Mouse (Mus musculus) embryo, embryonic 9.5 days (tissue): ENCODE results near the gene Lrit3.

ENCODE experiments used
- DNase-seq: peaks from one replicate; pipeline ENCODE4 v3.0.0-alpha.2; 2017; ENCODE audit errors: extremely low spot score

The Lrit3 gene

DNA sequence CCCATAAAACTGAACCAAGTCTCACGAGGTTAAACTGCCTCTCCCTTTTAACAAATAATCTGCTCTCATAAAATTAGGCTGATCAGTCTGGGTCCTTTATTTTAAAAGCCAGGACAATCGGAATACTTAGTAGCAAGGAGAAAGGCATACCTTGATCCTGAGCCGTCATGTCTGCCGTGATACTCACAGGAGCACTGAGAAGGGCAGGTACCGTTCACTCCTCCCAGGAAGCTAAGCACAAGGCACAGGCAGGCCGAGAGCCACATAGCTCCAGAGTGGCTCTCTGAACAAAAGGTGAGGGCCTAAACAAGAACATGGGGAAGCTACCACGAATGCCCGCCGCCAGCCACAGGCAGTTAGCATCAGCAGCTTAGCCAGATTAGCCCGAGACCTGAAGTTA lies at the start of gene Lrit3:
TSS of gene Lrit3 (minus strand) at position 266 of the 400 bp plus-strand sequence.
- no peak for DNase-seq

- no peak for DNase-seq
Measured at GRCm38 (mm10) chr3:129846846-129847245, 43.0 kb upstream of the Lrit3 start.

GRCm38 (mm10) chr3:129845868-129846267 lies 42.0 kb upstream of the Lrit3 start:
- DNase-seq, result no peak

DNA sequence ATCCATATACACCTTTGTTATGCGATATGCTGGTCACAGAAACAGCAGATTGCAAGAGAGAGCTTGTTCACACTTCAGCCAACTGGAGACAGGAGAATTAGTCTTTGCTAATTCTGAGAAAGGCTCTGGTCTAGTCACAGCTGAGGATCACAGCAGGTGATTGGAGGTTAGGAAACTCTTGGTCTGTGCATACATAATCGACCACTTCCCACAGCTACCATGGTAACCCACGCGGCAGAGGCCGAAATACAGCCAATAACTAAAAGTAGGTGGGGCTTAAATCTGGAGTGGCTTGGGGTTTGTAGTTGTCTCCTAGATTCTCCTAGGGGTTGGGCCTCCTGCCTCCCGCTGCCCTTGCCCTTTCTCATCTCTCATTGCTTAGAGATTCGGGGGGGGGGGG lies 34.2 kb upstream of the Lrit3 start:
- no peak for DNase-seq

GRCm38 (mm10) chr3:129836965-129837364 lies 33.1 kb upstream of the Lrit3 start:
- no peak for DNase-seq

DNA sequence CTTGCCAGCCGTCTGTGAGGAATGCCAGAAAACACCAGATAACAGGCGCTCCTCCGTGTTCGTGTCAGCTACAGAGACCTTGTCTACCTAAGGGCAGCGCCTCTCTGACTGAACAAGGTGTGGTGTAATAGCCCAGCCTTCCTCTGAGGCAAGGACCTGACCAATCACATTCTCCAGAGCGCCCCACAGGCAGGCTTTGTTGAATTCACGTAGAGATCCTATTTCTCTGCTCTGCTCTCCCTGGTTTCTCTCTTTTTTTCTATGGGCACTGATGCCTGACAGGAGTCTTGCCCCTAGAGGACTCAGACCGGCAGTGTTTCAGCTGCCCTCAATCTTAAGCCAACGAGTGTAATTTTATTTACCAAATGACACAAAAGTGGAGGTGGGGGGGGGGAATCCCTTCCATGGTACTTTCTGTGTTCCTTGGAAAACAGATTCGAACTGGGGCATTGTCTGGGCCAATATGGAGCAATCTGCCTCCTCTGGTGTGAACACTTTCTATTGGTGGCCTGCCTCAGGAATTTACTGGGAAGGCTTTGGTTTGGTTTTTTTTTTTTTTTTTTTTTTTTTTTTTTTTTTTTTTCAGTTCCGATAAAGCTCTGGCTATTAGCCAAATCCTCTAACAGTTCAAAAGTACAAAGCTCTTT lies 32.3 kb upstream of the Lrit3 start:
- peak; percentile 16 for DNase-seq

DNA sequence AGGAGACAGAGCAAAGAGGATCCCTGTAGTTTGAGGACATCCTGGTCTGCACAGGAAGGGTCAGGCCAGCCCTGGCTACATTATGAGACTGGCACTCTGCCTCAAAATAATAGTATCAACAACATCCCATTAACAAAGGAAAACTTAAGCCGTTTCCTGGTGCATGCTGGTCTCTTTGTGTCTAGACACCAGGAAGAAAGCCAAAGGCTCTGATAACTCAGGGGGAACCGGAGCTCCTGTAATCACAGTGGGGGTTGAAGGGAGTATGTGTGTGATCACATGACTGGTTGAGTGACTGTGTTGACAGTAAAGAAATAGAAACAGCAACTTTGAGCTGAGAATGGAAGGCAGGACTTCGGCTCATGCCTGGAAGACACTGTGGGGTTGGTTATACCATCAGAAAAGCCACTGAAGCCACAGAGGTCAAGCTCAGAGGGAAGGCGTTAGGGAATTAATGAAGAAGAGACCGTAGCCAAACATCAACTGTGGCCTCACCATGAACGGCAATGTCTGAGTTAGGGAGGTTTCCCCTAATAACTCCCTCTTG lies 31.6 kb upstream of the Lrit3 start, which contains the start of gene Cfi:
TSS of gene Cfi (plus strand) at position 497 of the 547 bp plus-strand sequence.
- no peak for DNase-seq

DNA sequence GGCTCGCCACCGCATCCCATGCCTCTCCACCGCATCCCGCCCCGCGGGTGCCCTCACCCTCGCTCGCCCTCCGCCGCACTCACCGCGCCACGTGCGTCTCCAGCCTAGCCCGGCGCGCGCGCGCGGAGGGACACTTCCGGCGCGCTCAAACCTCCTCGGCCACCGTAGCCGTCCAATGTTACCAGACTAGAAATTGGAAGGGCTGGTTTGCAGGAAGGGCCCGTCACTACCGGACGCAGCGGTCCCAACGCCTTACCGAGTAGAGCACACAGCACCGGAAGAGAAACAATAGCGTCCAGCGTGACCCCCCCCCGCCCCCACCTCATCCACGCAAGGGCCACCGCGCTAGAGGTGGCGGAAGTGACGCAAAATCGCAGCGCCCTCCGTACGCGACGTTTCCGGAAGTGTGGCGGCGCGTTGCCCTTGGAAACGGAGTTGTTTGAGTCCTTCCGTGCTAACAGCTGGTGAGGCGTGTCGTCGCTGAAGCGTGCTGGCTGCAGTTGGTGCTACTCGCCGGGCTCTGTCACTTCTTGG lies 27.3 kb upstream of the Lrit3 start, which contains the start of gene Gar1:
TSS of gene Gar1 (minus strand) at position 362 of the 534 bp plus-strand sequence.
- DNase-seq, result peak; percentile 93

- DNase-seq, result no peak
Measured at GRCm38 (mm10) chr3:129830626-129831025, 26.8 kb upstream of the Lrit3 start.

DNA sequence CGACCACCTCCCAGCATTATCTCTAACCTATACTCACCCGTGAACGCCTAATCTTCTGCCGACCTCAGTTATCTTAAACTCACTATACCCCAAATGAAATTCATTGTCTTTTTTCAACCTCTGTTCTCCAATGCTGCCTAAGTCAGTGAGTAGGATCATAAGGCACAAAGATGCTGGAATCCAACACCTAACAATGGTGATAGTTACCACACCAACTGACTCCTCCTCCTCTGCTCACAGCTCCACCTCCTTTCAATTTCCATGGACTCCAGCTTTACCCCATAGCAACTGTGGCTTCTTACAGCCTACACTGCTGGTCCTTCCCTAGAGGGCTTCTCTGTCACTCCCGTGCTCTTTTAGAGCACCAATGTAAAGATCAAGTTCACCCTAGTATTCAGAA lies 23.9 kb upstream of the Lrit3 start:
- DNase-seq, result no peak

DNA sequence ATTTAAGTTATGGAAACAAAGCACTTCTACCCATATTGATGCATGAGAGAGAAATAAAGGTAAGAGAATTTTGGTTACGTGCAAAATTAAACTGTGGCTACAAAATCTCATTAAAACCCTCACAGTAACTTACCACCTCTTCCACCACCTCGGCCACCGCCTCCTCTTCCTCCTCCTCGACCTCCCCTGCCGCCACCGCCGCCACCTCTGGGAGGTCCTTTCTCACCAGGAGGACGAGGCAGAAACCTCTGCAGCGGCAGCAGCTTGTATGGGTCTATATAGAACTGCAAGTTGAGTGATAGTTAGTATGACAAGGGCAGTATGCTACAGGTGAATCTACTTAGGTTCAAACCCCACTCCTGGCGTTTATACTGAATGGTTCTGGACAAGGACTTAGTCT lies 22.9 kb upstream of the Lrit3 start:
- no peak for DNase-seq

- no peak for DNase-seq
Measured at GRCm38 (mm10) chr3:129824891-129825290, 21.1 kb upstream of the Lrit3 start.

GRCm38 (mm10) chr3:129824146-129824545 lies 20.3 kb upstream of the Lrit3 start:
- no peak for DNase-seq

- peak; percentile 24 for DNase-seq
Measured at GRCm38 (mm10) chr3:129823293-129823692, 19.5 kb upstream of the Lrit3 start.

GRCm38 (mm10) chr3:129822206-129822775 lies 18.5 kb upstream of the Lrit3 start, which contains the start of gene Rrh:
Gene Rrh (minus strand): TSS chr3:129822587.
- DNase-seq, result no peak

DNA sequence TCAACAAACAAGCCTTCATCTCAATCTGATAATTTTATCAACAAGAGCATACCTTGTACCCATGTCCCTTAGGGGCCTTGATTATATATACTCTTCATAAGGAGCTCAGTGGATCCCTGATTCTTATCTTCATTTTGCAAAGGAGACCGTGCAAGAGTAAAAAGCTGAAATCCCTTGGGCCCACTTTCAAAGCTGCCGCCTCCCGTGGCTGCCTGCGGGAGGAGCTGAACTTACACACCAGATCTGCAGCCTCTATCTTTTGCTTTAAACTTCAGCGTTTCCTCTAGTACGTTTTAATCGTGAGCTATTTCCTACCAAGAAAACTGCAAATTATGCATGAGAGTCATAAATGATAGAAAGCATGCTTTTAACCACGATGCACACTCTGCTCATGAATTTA lies 17.9 kb upstream of the Lrit3 start:
- no peak for DNase-seq

DNA sequence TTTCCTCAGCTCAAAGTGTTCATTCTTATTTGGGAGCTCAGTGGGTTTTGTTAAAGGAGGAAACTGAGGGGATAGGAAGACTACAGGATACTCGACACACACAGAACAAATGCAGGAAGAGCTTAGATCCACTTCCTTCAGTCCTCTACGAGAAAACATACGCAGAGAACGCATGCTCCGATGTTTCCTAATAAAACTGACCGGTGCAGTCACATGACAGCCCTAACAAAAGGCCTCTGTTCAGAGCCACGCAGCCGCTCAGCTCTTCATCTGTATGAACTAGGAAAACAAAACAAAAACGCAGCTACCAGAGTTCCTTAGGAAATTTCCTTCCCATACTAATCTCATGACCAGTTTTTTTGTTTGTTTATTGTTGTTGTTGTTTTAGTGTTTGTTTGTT lies 17.0 kb upstream of the Lrit3 start:
- no peak for DNase-seq

- DNase-seq, result no peak
Measured at GRCm38 (mm10) chr3:129799011-129799410, 4.8 kb downstream of the Lrit3 start.

GRCm38 (mm10) chr3:129798551-129798950 lies 5.3 kb downstream of the Lrit3 start:
- no peak for DNase-seq

DNA sequence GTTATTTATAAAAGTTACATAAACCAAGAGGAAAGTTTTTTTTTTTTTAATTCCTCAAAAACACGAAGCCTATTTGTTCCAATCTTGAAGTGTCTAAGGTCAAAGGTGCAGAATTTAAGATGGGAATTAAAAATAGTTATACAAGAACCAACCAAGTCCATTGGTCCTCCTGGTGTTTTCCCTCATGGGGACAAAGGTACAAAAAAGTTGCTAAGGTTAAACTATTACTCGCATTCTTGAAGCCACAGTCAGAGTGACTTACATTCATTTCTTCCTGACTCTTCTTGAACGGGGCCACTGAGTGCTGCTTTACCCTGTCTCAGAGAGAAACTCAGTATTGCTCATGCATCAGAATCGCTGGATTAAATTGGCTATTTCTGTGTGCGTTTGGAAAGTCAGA lies 6.5 kb downstream of the Lrit3 start:
- no peak for DNase-seq

- DNase-seq, result no peak
Measured at GRCm38 (mm10) chr3:129793801-129794200, 10.0 kb downstream of the Lrit3 start.

- DNase-seq, result no peak
Measured at GRCm38 (mm10) chr3:129782746-129783145, 21.1 kb downstream of the Lrit3 start.

- DNase-seq, result no peak
Measured at GRCm38 (mm10) chr3:129781435-129781834, 22.4 kb downstream of the Lrit3 start.
